Comparison of ENCODE assay signal across 38 mouse cellular contexts in the genomic region with DNA sequence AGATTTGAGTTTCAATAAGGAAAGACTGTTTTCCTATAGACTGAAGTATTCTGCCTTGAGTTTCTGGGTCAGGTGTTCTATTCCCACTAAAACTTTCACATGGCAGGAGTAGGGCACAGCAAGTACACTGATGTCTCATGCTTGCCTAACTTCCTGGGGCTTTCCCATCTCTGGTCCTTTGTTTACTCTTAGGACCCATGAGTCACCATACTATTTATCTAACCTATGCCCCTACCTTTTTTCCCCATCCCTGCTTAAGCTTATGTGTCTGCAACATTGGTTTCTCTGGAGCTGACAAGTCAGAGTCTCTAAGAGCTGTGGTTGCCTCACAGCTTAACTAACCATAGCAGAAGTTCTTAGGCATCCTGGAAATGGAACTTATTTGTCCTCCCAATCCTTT. TPM values are rescaled to one million over a fixed set of nuclear protein-coding genes. Genes with fewer than 3 reads are reported as not detected.
"Had no signal": no experiment of that assay in that cellular context is flagged by ENCODE, and none has a peak within 500 bp of the region (broad histone marks: within the 10 kb centered on the region; RNA-seq: fewer than 3 reads in every experiment).

No protein-coding gene starts in this region.

- H3K27me3 ChIP-seq: heart, embryonic 12.5 days; hindbrain, embryonic 12.5 days; intestine, embryonic 15.5 days; limb, embryonic 12.5 days had no signal

- H3K9ac ChIP-seq: forebrain, postnatal 0 days; heart, embryonic 12.5 days; hindbrain, embryonic 12.5 days; hindbrain, embryonic 14.5 days; intestine, embryonic 15.5 days; limb, embryonic 12.5 days had no signal

- H3K27ac ChIP-seq: gastrocnemius, adult 2 months; heart, embryonic 10.5 days; hindbrain, embryonic 10.5 days; hindbrain, embryonic 12.5 days; hindbrain, embryonic 14.5 days; intestine, embryonic 15.5 days; kidney, postnatal 0 days; left cerebral cortex, adult 2 months; limb, embryonic 10.5 days; limb, embryonic 12.5 days had no signal

- DNase-seq: forebrain, postnatal 0 days; gastrocnemius, adult 2 months; gastrocnemius, postnatal 10 days; gastrocnemius, postnatal 25 days; heart, adult 18-20 months; heart, postnatal 10 days; heart, postnatal 4 days; kidney, adult 18-20 months; kidney, adult 8-10 months; kidney, postnatal 14 days; kidney, postnatal 36 days; layer of hippocampus, adult 9-11 months had no signal

- H3K36me3 ChIP-seq: heart, embryonic 10.5 days; heart, embryonic 12.5 days; hindbrain, embryonic 10.5 days; hindbrain, embryonic 12.5 days; intestine, embryonic 15.5 days; limb, embryonic 10.5 days; limb, embryonic 12.5 days had no signal

- H3K9me3 ChIP-seq: intestine, embryonic 15.5 days; limb, embryonic 10.5 days had no signal

- H3K4me3 ChIP-seq: gastrocnemius, adult 2 months; heart, embryonic 10.5 days; heart, embryonic 12.5 days; hindbrain, embryonic 10.5 days; hindbrain, embryonic 12.5 days; intestine, embryonic 15.5 days; left cerebral cortex, adult 2 months; limb, embryonic 10.5 days; limb, embryonic 12.5 days had no signal

- H3K4me1 ChIP-seq: heart, embryonic 10.5 days; heart, embryonic 12.5 days; hindbrain, embryonic 10.5 days; hindbrain, embryonic 12.5 days; intestine, embryonic 15.5 days; limb, embryonic 10.5 days; limb, embryonic 12.5 days had no signal

- ATAC-seq: forebrain, postnatal 0 days; hindbrain, embryonic 16.5 days; inflammation-experienced regulatory T-cells, adult 6 months; intestine, embryonic 15.5 days; intestine, postnatal 0 days had no signal

- H3K4me2 ChIP-seq: heart, embryonic 12.5 days; hindbrain, embryonic 12.5 days; hindbrain, embryonic 14.5 days; intestine, embryonic 15.5 days; limb, embryonic 12.5 days had no signal

RNA-seq across cellular contexts. Expression of a gene that starts 31.2 kb away (rescaled TPM):
- total RNA-seq: forebrain, postnatal 0 days; gastrocnemius, adult 2 months; gastrocnemius, postnatal 10 days; gastrocnemius, postnatal 25 days; gastrocnemius, postnatal 4 days; granulocyte monocyte progenitor cell, adult 5-6 weeks; heart, adult 18-20 months; heart, adult 8-10 months; heart, postnatal 10 days; heart, postnatal 25 days; heart, postnatal 4 days; layer of hippocampus, adult 18-20 months; layer of hippocampus, postnatal 25 days; left cerebral cortex, postnatal 14 days had no signal
- polyA plus RNA-seq: forebrain, postnatal 0 days; heart, embryonic 10.5 days; heart, embryonic 12.5 days; heart, embryonic 14.5 days; heart, embryonic 16.5 days; hindbrain, embryonic 10.5 days; hindbrain, embryonic 12.5 days; hindbrain, embryonic 14.5 days; hindbrain, embryonic 16.5 days; inflammation-experienced regulatory T-cells, adult 6 months; intestine, embryonic 15.5 days; intestine, postnatal 0 days; kidney, embryonic 14.5 days; large intestine, adult 2 months; limb, embryonic 10.5 days; limb, embryonic 12.5 days; limb, embryonic 14.5 days; liver, adult 2 months had no signal
